Mouse (Mus musculus) urinary bladder, postnatal 10 days (tissue): ENCODE measurements around the gene C1rb.
"Not testable (repeated sequence)": the region's sequence is repeated elsewhere in the genome, so short reads cannot be mapped to it uniquely, and the experiment has no call there.

Experiments used
- DNase-seq: peaks from one replicate; pipeline ENCODE4 v3.0.0; 2022; ENCODE audit warnings: low spot score

The C1rb gene

GRCm38 (mm10) chr6:124570026-124570425 lies at the start of gene C1rb:
TSS of gene C1rb (plus strand) at chr6:124570294.
- DNase-seq, result no peak

DNA sequence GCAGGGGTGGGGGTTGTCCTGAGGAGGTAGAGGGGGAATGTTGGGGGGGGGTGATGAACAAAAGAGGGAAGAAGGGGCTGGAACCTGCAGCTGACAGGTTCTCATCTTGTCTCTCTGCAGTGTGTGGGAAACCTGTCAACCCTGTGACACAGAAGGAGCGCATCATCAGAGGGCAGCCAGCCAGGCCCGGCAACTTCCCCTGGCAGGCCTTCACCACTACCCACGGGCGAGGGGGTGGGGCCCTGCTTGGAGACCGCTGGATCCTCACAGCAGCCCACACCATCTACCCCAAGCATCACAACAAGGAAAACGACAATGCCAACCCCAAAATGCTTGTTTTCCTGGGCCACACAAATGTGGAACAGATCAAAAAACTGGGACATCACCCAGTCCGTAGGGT lies 48.0 kb upstream of the C1rb start:
- DNase-seq, result not testable (repeated sequence)

DNA sequence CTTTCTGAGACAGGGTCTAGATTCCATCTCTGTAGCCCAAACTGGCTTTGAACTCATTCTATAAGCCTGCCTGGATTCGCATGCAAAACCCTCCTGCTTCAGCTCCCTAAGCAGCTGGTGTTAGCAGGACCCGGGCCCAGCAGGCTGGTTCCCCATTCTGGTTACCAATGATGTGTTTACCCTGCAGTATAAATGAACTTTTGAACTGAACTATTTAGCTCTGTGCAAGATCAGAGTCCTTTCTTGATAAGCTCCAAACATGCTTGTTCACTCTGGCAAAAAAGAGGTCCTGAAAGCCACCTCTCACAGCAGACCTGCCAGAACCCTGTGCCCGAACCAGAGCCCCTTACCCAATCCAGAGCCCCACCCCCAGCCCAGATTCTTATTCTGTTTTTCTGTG lies 42.2 kb upstream of the C1rb start:
- no peak for DNase-seq

DNA sequence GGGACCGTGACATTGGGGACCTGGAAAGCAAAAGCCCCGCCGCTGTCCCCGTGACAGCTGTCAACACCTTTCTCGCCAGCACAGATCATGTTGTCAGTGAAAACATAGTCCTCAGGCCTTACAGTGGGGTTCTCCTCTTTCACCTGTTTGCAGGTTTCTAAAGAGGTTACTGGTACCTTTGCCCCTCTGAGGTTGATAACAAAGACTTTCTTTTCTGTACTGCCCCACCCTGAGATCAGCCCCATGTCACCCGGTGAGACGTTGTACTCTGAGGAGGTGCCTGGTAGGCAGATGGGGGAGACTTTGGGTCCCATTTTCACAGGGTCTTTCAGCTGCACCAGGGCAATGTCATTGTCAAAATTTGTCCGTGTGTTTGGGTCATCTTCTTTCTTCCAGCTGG lies 39.0 kb upstream of the C1rb start:
- DNase-seq, result no peak

DNA sequence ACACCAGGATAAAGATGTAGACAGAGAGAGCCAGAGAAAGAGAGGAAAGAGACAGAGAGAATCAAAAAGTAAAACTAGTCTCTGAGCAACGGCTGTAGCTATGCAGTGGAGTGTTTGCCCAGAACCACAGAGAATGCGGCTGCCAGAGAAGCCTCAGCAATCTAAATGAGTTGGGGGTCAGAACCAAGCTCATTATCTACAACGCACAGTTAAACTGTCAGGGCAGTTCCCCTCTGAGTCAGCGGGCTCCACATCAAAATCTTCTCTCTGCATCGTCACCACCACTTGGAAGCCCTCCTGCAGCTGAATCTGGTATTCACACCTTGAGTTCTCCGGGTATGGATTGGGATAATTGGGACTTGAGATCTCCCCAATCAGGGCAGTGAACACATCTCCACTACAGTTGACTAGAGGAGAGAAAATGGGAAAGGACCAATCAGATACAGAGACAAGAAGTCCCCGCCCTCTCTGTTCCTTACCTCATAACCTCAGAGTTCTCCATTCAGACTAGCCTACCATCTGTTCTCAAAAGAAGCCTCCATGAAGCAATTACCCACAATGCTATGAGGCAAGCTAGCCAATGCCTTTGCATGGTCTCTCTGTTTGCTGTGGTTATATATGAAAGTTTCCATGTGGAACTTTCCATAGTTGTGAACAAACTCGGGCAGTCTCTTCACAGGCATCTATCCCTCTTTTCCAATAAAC lies 33.8 kb upstream of the C1rb start:
- DNase-seq, result not testable (repeated sequence)

GRCm38 (mm10) chr6:124541176-124541575 lies 28.9 kb upstream of the C1rb start:
- DNase-seq, result not testable (repeated sequence)

DNA sequence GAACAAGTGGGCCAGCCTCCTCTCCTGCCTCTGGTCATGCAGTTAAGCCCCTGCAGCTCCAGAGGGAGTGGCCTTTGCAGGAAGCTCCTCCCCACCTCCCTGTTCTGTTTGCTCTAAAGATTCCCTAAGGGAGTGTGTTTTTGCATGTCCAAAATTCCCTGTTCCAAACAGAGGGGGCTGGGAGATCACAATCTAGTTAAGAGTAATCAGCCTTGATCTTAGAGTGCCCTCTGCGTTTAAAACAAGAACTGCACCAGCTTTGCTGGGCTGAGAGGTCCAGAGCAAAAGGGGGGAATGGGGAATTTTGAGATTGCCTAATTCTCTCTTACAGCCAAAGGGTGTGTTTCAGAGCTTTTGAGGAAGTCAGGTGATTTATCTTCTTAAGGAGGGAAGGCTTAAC lies 27.8 kb upstream of the C1rb start, which contains the start of gene C1s1:
TSS of gene C1s1 (minus strand) at position 76 of the 400 bp plus-strand sequence.
- not testable (repeated sequence) for DNase-seq

- DNase-seq, result no peak
Measured at GRCm38 (mm10) chr6:124544466-124544865, 25.6 kb upstream of the C1rb start.

DNA sequence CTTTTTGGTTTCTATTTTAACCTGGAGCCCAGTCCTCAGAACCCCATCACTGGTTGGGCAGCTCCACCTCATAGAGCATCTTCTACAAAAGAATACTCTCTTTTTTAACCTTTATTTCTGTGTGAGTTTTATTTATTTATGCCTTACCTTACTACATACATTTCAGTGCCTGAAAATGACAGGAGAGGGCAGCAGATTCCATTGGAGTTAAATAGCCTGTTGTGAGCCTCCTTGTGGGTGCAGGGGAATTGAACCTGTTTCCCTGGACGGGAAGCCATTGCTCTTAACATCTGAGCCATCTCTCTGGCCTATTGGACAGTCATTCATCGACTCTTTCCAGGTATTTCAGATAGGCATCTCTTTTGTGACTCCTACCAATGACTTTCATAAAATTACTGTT lies 24.7 kb upstream of the C1rb start:
- DNase-seq, result no peak

DNA sequence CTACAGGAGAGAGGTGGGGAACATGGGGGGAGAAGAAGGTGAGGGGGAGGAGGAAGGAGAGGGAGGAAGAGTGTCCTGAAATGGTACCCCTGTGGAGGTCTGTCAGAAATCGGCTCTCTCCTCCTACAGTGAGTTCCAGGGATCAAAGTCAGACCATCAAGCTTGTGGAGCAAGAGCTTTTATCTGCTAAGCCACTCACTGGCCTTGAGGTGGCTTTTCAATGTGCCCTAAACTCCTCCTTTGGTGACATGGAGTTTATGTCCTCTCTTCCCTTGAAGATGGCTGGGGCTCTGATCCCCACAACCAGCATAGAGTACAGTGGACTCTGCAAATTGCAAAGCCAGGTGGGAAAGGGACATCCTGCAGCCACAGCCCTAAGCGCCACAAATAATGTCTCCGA lies 22.1 kb upstream of the C1rb start:
- DNase-seq, result not testable (repeated sequence)

DNA sequence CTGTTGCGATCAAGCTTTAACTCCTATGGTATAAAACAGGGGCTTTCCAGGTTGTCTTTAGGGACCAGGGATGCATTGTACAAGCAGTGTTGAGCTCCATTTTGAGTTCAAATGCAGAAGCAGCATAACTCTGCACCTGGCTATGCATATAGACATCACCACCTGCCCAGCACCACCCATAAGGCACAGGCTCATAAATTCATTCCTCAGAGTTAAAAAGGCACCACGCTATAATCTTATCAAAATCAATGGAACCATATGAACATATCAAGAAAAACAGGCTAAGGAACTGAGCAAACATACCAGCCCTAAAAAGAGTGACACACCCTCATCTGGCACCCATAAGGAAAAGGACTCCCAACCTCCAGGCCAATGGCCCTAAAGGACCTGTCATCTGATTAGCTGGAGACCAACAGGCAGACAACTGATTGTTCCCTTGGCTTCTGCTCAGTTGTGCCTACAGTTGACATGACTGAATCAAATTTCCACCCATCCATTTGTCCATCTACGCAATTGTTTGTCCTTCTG lies 21.0 kb upstream of the C1rb start:
- no peak for DNase-seq

GRCm38 (mm10) chr6:124552766-124553165 lies 17.3 kb upstream of the C1rb start:
- no peak for DNase-seq

- not testable (repeated sequence) for DNase-seq
Measured at GRCm38 (mm10) chr6:124555956-124556355, 14.1 kb upstream of the C1rb start.

DNA sequence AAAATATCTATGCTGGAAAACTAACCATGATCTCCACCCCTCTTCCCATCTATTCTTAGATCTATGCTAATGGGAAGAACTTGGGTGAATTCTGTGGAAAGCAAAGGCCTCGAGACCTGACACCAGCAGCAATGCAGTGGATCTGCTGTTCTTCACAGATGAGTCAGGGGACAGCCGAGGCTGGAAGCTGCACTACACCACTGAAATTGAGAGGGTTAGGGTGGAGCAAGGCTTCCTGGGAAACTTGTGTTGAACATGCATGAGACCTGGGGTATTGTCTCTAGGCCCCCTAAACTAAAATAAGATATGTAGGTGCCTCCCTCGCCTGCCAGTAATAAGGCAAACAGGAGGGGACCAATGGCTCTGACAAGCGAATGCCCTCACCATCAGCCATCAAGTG lies 8.9 kb upstream of the C1rb start:
- not testable (repeated sequence) for DNase-seq

DNA sequence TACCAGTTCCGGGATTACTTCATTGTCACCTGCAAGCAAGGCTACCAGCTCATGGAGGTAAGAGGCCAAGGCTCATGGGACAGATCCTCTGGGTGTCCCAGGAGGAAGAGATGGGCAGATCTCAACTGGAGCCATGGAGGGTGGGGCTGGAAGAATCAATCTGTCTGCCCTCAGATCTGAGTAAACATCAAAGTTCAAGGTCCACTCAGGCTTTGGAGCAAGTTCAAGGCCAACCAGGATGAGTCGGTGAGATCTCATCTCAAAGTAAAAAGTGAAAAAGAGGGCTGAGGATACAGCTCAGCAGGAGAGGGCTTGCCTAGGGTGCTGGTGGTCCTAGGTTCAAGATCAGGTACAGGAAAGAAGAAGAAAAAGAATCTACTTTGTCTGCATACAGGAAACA lies 8.5 kb upstream of the C1rb start:
- DNase-seq, result not testable (repeated sequence)

DNA sequence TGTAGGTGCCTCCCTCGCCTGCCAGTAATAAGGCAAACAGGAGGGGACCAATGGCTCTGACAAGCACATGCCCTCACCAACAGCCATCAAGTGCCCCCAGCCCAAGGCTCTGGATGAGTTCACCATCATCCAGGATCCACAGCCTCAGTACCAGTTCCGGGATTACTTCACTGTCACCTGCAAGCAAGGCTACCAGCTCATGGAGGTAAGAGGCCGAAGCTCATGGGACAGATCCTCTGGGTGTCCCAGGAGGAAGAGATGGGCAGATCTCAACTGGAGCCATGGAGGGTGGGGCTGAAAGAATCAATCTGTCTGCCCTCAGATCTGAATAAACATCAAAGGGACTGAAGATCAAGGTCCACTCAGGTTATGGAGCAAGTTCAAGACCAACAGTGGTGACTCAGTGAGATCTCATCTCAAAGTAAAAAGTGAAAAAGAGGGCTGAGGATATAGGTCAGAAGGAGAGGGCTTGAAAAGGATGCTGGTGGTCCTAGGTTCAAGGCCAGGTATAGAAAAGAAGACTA lies 5.1 kb downstream of the C1rb start:
- not testable (repeated sequence) for DNase-seq

DNA sequence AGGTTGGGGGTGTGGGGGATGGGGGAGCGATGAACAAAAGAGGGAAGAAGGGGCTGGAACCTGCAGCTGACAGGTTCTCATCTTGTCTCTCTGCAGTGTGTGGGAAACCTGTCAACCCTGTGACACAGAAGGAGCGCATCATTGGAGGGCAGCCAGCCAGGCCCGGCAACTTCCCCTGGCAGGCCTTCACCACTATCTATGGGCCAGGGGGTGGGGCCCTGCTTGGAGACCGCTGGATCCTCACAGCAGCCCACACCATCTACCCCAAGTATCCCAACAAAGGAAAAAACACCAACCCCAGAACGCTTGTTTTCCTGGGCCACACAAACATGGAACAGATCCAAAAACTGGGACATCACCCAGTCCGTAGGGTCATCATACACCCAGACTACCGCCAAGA lies 10.1 kb downstream of the C1rb start:
- DNase-seq, result not testable (repeated sequence)

DNA sequence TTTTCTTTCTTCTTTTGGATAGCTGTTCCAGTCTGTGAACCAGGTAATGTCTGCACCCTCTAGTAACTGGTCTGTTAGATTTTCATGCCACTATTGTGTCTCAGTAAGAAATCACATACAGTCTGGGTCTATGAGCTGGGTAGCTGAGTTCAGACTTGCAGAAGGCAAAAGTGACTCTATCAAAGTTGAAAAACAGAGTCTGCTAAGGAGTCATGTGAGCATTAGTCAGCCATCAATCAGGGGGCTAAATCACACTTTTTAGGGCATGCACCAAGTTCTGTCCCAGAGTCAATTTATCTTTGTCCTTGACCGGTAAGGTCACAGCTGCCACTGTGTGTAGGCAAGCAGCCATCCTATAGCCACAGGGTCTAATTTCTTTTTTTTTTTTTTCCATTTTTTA lies 12.1 kb downstream of the C1rb start:
- DNase-seq, result no peak

- no peak for DNase-seq
Measured at GRCm38 (mm10) chr6:124584935-124585334, 14.8 kb downstream of the C1rb start.

- no peak for DNase-seq
Measured at GRCm38 (mm10) chr6:124585761-124586160, 15.7 kb downstream of the C1rb start.

DNA sequence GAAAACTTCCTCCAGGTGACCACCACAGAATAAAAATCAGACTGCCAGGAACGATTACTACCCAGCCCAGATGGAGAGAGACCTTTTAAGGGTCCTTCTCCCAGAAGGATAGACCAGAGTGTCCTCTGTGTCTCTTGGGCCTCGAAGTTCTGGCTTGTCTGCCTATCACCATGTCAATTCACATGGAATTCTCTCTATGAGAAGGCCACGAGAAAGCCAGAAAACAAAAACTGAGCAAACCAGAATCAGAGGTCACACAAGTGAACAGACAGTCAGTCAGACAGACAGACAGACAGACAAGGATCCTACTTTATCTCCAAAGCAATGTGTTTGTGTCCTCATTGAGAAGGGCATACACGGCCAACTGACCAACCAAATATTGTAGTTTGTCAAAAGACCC lies 16.2 kb downstream of the C1rb start:
- no peak for DNase-seq

GRCm38 (mm10) chr6:124588771-124589170 lies 18.7 kb downstream of the C1rb start:
- DNase-seq, result no peak

DNA sequence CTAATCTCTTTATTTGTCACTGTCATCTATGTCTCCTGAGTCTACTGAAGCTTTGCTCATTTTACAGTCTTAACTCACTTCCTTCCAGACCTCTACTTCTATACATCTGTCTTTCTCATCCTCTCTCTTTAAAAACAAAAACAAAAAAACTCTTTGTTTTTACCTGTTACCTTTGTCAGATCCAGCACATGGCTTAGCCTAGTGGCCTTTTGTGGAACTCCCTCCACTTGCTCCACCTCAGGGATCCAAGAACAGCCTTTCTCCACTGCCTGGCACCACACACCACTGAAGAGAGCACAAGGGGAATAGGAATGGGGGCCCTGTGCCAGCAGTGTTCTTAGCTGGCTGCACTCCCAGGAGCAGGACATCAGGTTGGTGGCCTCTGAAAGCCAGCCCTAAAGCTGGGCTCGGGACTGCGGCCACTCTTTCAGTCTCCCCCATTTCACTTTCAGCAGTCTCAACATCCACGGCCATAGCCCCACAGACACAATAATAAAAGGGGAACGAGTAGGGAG lies 22.1 kb downstream of the C1rb start:
- DNase-seq, result no peak

DNA sequence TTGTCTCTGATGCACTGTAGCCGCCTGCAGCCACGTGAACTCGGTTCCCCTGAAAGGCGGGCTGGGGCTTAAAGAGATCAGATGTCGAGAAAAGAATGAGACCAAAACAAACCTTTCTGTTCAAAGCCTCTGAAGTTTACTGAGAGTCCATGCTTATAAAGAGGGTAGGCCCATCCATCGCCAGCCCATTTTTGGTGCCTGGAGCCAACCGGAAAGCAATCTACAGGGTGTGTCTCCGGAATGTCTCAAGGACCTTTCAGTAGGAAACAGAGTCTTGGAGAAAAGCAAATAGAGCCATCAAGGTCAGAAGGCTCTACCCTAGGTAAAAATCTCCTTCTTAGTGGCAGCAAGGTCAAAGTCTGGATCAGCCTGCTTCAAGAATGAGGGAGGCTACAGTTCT lies 23.0 kb downstream of the C1rb start:
- no peak for DNase-seq
